Mouse (Mus musculus) CD8-positive naive resting alpha-beta T cell, adult 57 days (primary cell): ENCODE results near the gene Vmn2r78. TPM values are rescaled to one million over a fixed set of nuclear protein-coding genes. Genes with fewer than 3 reads are reported as not detected.

Experiments used
- total RNA-seq: library from RNA; stranded (reverse); gene quantifications from one replicate; pipeline ENCODE4 v1.2.4, GENCODE M21; 2023

Gene Vmn2r78
- total RNA-seq: not detected

GRCm38 (mm10) chr7:86914794-86915193 is at the start of gene Vmn2r78:
Vmn2r78 (plus strand) TSS chr7:86915094.

GRCm38 (mm10) chr7:86995815-86996214 is 80.9 kb downstream of the Vmn2r78 start, which contains the start of gene Vmn2r79:
Vmn2r79 (plus strand) TSS chr7:86996115.

Other genes starting within 250 kb of the Vmn2r78 start
- gene Olfr292, start 226.8 kb upstream of the Vmn2r78 start, total RNA-seq: not detected
- not detected for gene Folh1, start 139.2 kb upstream of the Vmn2r78 start, total RNA-seq
- gene Vmn2r77, start 120.1 kb upstream of the Vmn2r78 start, total RNA-seq: not detected
- not detected for gene Vmn2r79, start 81.0 kb downstream of the Vmn2r78 start, total RNA-seq